In genomic region chr11:101300881-101301280, GRCm38 (mm10) we compare ENCODE assay signal across 7 mouse cellular contexts. TPM values are rescaled to one million over a fixed set of nuclear protein-coding genes. Genes with fewer than 3 reads are reported as not detected.
A peak's percentile ranks its signal among the peaks of the same experiment; 100 is the strongest.
DNase-seq lines count a peak whose midpoint lies in the region; ATAC-seq lines count a peak whose summit lies in the region.

No protein-coding gene starts in this region.

- H3K4me2 ChIP-seq in liver, embryonic 11.5 days = peak overlapping the region; percentile 91

- peak overlapping the region; percentile 95 for H3K4me3 ChIP-seq in forebrain, embryonic 10.5 days
- H3K4me3 ChIP-seq in liver, embryonic 11.5 days (ENCODE audit: low read depth, low read length) = peak overlapping the region; percentile 86

- WGBS in forebrain, embryonic 10.5 days = 69% methylated on average over 7 of the region's 7 CpGs
- WGBS in liver, embryonic 11.5 days = 60% methylated on average over 7 of the region's 7 CpGs

- peaks cover 42% of the 10 kb centered on the region for H3K36me3 ChIP-seq in forebrain, embryonic 10.5 days (replicated peaks)
- H3K36me3 ChIP-seq in liver, embryonic 11.5 days (ENCODE audit: control insufficient read depth, insufficient read depth, low read length) = peaks cover 8% of the 10 kb centered on the region; the same call in 1 of the 2 replicates

- H3K9me3 ChIP-seq in forebrain, embryonic 10.5 days = no peaks in the 10 kb centered on the region
- no peaks in the 10 kb centered on the region for H3K9me3 ChIP-seq in liver, embryonic 11.5 days (ENCODE audit: control insufficient read depth, low read length)

- H3K27ac ChIP-seq in forebrain, embryonic 10.5 days = no peak overlapping the region
- no peak overlapping the region for H3K27ac ChIP-seq in liver, embryonic 11.5 days (ENCODE audit: low read depth, low read length)

- peak overlapping the region; percentile 85 for H3K9ac ChIP-seq in liver, embryonic 11.5 days (ENCODE audit: low read depth, low read length)

- H3K27me3 ChIP-seq in forebrain, embryonic 10.5 days (ENCODE audit: poor library complexity, severe bottlenecking) = no peaks in the 10 kb centered on the region
- H3K27me3 ChIP-seq in liver, embryonic 11.5 days (replicated peaks; ENCODE audit: control insufficient read depth, insufficient read depth, low read length) = no peaks in the 10 kb centered on the region

- peaks cover 22% of the 10 kb centered on the region for H3K4me1 ChIP-seq in forebrain, embryonic 10.5 days
- peaks cover 11% of the 10 kb centered on the region for H3K4me1 ChIP-seq in liver, embryonic 11.5 days (replicated peaks; ENCODE audit: control insufficient read depth, insufficient read depth, low read length)

- ATAC-seq in liver, embryonic 11.5 days (replicated peaks; ENCODE audit: low FRiP score) = no peak
- ATAC-seq in monocyte, adult 5-6 weeks (replicated peaks; ENCODE audit: insufficient number of reproducible peaks, low FRiP score, low TSS enrichment, poor library complexity, severe bottlenecking) = no peak

- DNase-seq in thymus, postnatal 4 days = peak; percentile 49
- DNase-seq in thymus, postnatal 10 days (ENCODE audit: low spot score in 2 of 2) = no peak
- DNase-seq in forebrain, embryonic 10.5 days (ENCODE audit: extremely low spot score, low spot score) = no peak
- no peak for DNase-seq in liver, embryonic 11.5 days (ENCODE audit: low spot score)
- no peak for DNase-seq in Muller cell, postnatal 12 days (ENCODE audit: inconsistent ontology term)
- DNase-seq in adrenal gland, postnatal 10 days = no peak

RNA-seq across cellular contexts. Expression of gene Becn1, which starts 1.2 kb away (rescaled TPM):
- 144 and 154 TPM in 2 replicates for polyA plus RNA-seq in forebrain, embryonic 10.5 days (2016; fragmentation: Nextera tagmentation; extraction: Ambion mirVana)
- 134 and 148 TPM in 2 replicates for polyA plus RNA-seq in liver, embryonic 11.5 days (2014; fragmentation: Nextera tagmentation; extraction: Ambion mirVana)
- 266 to 274 TPM (median 274 TPM) in 3 replicates for total RNA-seq in monocyte, adult 5-6 weeks (2017)
- 100 to 1,000 TPM; 132 to 133 TPM for total RNA-seq in adrenal gland, postnatal 10 days (2021)

RNA-seq across cellular contexts. Expression of gene Psme3, which starts 15.1 kb away (rescaled TPM):
- polyA plus RNA-seq in forebrain, embryonic 10.5 days (2016; fragmentation: Nextera tagmentation; extraction: Ambion mirVana) = 207 and 217 TPM in 2 replicates
- polyA plus RNA-seq in liver, embryonic 11.5 days (2014; fragmentation: Nextera tagmentation; extraction: Ambion mirVana) = 201 and 221 TPM in 2 replicates
- total RNA-seq in monocyte, adult 5-6 weeks (2017) = 51.0 to 74.7 TPM (median 73.3 TPM) in 3 replicates
- total RNA-seq in adrenal gland, postnatal 10 days (2021) = 100 to 1,000 TPM; 125 to 132 TPM

RNA-seq across cellular contexts. Expression of gene Coa3, which starts 22.0 kb away (rescaled TPM):
- 186 and 194 TPM in 2 replicates for polyA plus RNA-seq in forebrain, embryonic 10.5 days (2016; fragmentation: Nextera tagmentation; extraction: Ambion mirVana)
- 190 and 197 TPM in 2 replicates for polyA plus RNA-seq in liver, embryonic 11.5 days (2014; fragmentation: Nextera tagmentation; extraction: Ambion mirVana)
- total RNA-seq in monocyte, adult 5-6 weeks (2017) = 18.8 to 43.1 TPM (median 26.8 TPM) in 3 replicates
- 10 to 100 TPM; 79.8 to 84.3 TPM for total RNA-seq in adrenal gland, postnatal 10 days (2021)

RNA-seq across cellular contexts. Expression of gene Cntd1, which starts 22.1 kb away (rescaled TPM):
- 0.77 and 1.0 TPM in 2 replicates for polyA plus RNA-seq in forebrain, embryonic 10.5 days (2016; fragmentation: Nextera tagmentation; extraction: Ambion mirVana)
- polyA plus RNA-seq in liver, embryonic 11.5 days (2014; fragmentation: Nextera tagmentation; extraction: Ambion mirVana) = 1.2 and 1.4 TPM in 2 replicates
- 1.8 to 3.2 TPM in 2 of 3 replicates, not detected in the other for total RNA-seq in monocyte, adult 5-6 weeks (2017)
- 1 to 10 TPM in 1 of 2 experiments, under 1 TPM in 1; 0.63 to 1.4 TPM for total RNA-seq in adrenal gland, postnatal 10 days (2021)

RNA-seq across cellular contexts. Expression of gene Aoc2, which starts 24.0 kb away (rescaled TPM):
- 2.1 and 2.5 TPM in 2 replicates for polyA plus RNA-seq in forebrain, embryonic 10.5 days (2016; fragmentation: Nextera tagmentation; extraction: Ambion mirVana)
- 2.9 and 3.2 TPM in 2 replicates for polyA plus RNA-seq in liver, embryonic 11.5 days (2014; fragmentation: Nextera tagmentation; extraction: Ambion mirVana)
- total RNA-seq in monocyte, adult 5-6 weeks (2017) = 0.53 to 3.6 TPM (median 1.8 TPM) in 3 replicates
- total RNA-seq in adrenal gland, postnatal 10 days (2021) = 1 to 10 TPM; 6.0 to 9.0 TPM
